Mouse (Mus musculus) naive thymus-derived CD4-positive, alpha-beta T cell, adult 2 months (primary cell): ENCODE results near the gene Ubxn11.

ENCODE experiments used
- DNase-seq: peaks from one replicate; pipeline ENCODE4 v3.0.0-alpha.2; 2011; ENCODE audit warnings: low read depth

Gene Ubxn11

GRCm38 (mm10) chr4:134101979-134102741, at the start of gene Ubxn11:
Ubxn11 (plus strand) TSS chr4:134102570.
- DNase-seq = peak; percentile 88

GRCm38 (mm10) chr4:134053538-134053937, 48.8 kb upstream of the Ubxn11 start, which contains the start of gene Zfp683:
Zfp683 (plus strand) TSS chr4:134053838.
- DNase-seq = no peak

- peak; percentile 85 for DNase-seq
These were observed 44.1 kb upstream of the Ubxn11 start for GRCm38 (mm10) chr4:134058166-134058715.

GRCm38 (mm10) chr4:134058908-134059307, 43.5 kb upstream of the Ubxn11 start:
- DNase-seq = peak; percentile 53

- no peak for DNase-seq
These were observed 42.1 kb upstream of the Ubxn11 start, which contains the start of gene Crybg2 for GRCm38 (mm10) chr4:134060135-134060865. Crybg2 (plus strand) TSS chr4:134060815.

- peak; percentile 82 for DNase-seq
These were observed 41.1 kb upstream of the Ubxn11 start for GRCm38 (mm10) chr4:134061166-134061830.

GRCm38 (mm10) chr4:134061944-134062446, 40.4 kb upstream of the Ubxn11 start:
- DNase-seq = no peak

- DNase-seq = no peak
These were observed 39.8 kb upstream of the Ubxn11 start for GRCm38 (mm10) chr4:134062561-134062960.

- DNase-seq = no peak
These were observed 36.9 kb upstream of the Ubxn11 start for GRCm38 (mm10) chr4:134065431-134066004.

- no peak for DNase-seq
These were observed 35.0 kb upstream of the Ubxn11 start for GRCm38 (mm10) chr4:134067383-134067782.

GRCm38 (mm10) chr4:134067833-134068544, 34.4 kb upstream of the Ubxn11 start:
- no peak for DNase-seq

- no peak for DNase-seq
These were observed 33.4 kb upstream of the Ubxn11 start for GRCm38 (mm10) chr4:134068793-134069580.

GRCm38 (mm10) chr4:134078694-134079093, 23.7 kb upstream of the Ubxn11 start:
- DNase-seq = peak; percentile 69

GRCm38 (mm10) chr4:134080674-134081073, 21.7 kb upstream of the Ubxn11 start:
- DNase-seq = no peak

GRCm38 (mm10) chr4:134081730-134082386, 20.5 kb upstream of the Ubxn11 start:
- peak; percentile 96 for DNase-seq

- no peak for DNase-seq
These were observed 19.9 kb upstream of the Ubxn11 start for GRCm38 (mm10) chr4:134082460-134082859.

GRCm38 (mm10) chr4:134084999-134085398, 17.4 kb upstream of the Ubxn11 start:
- no peak for DNase-seq

- peak; percentile 80 for DNase-seq
These were observed 15.0 kb upstream of the Ubxn11 start for GRCm38 (mm10) chr4:134087412-134087811.

GRCm38 (mm10) chr4:134089029-134089428, 13.3 kb upstream of the Ubxn11 start:
- DNase-seq = no peak
